Mouse (Mus musculus) testis, postnatal 10 days (tissue): Measurements from ENCODE around the gene Kcnj4.
A peak's percentile ranks its signal among the peaks of the same experiment; 100 is the strongest.
"Not testable (repeated sequence)": the region's sequence is repeated elsewhere in the genome, so short reads cannot be mapped to it uniquely, and the experiment has no call there.

ENCODE experiments used
- DNase-seq: peaks from one replicate; pipeline ENCODE4 v3.0.0; 2021; ENCODE audit warnings: low spot score

The Kcnj4 gene

GRCm38 (mm10) chr15:79511553-79512320 is 6.7 kb upstream of the Kcnj4 start:
- DNase-seq, result peak; percentile 94

- no peak for DNase-seq
These were observed 5.4 kb upstream of the Kcnj4 start for GRCm38 (mm10) chr15:79510425-79510824.

- DNase-seq, result no peak
These were observed 5.0 kb upstream of the Kcnj4 start for GRCm38 (mm10) chr15:79509998-79510397.

- DNase-seq, result no peak
These were observed 2.2 kb upstream of the Kcnj4 start for GRCm38 (mm10) chr15:79507055-79507828.

GRCm38 (mm10) chr15:79506460-79506859 is 1.4 kb upstream of the Kcnj4 start:
- DNase-seq, result no peak

- DNase-seq, result peak; percentile 88
These were observed 709 bp upstream of the Kcnj4 start for GRCm38 (mm10) chr15:79505616-79506283.

GRCm38 (mm10) chr15:79503438-79503837 is 1.6 kb downstream of the Kcnj4 start:
- no peak for DNase-seq

- no peak for DNase-seq
These were observed 2.1 kb downstream of the Kcnj4 start for GRCm38 (mm10) chr15:79502891-79503341.

GRCm38 (mm10) chr15:79500110-79500509 is 4.9 kb downstream of the Kcnj4 start:
- no peak for DNase-seq

GRCm38 (mm10) chr15:79493527-79493926 is 11.5 kb downstream of the Kcnj4 start:
- no peak for DNase-seq

- DNase-seq, result no peak
These were observed 15.6 kb downstream of the Kcnj4 start for GRCm38 (mm10) chr15:79489463-79489862.

GRCm38 (mm10) chr15:79481181-79481688 is 23.8 kb downstream of the Kcnj4 start:
- DNase-seq, result no peak

- DNase-seq, result no peak
These were observed 27.8 kb downstream of the Kcnj4 start for GRCm38 (mm10) chr15:79477227-79477626.

- no peak for DNase-seq
These were observed 31.2 kb downstream of the Kcnj4 start for GRCm38 (mm10) chr15:79473638-79474355.

GRCm38 (mm10) chr15:79473042-79473441 is 32.0 kb downstream of the Kcnj4 start:
- DNase-seq, result no peak

GRCm38 (mm10) chr15:79471095-79471494 is 33.9 kb downstream of the Kcnj4 start:
- no peak for DNase-seq

- DNase-seq, result no peak
These were observed 34.5 kb downstream of the Kcnj4 start for GRCm38 (mm10) chr15:79470583-79470982.

GRCm38 (mm10) chr15:79469577-79469976 is 35.5 kb downstream of the Kcnj4 start:
- DNase-seq, result no peak

- DNase-seq, result peak; percentile 93
These were observed 38.3 kb downstream of the Kcnj4 start for GRCm38 (mm10) chr15:79466601-79467286.

- DNase-seq, result no peak
These were observed 48.5 kb downstream of the Kcnj4 start for GRCm38 (mm10) chr15:79456546-79456945.

GRCm38 (mm10) chr15:79456104-79456503 is 48.9 kb downstream of the Kcnj4 start:
- DNase-seq, result not testable (repeated sequence)
